Mouse (Mus musculus): ENCODE data around the gene Nol7.

Nol7 gene

GRCm38 (mm10) chr13:43398297-43399080 is at the start of gene Nol7:
Nol7 (plus strand) TSS chr13:43398390.
- in situ Hi-C loops (cut with MboI, MseI), result no loop called here

- in situ Hi-C loops (cut with MboI, MseI), result no loop called here
Measured at GRCm38 (mm10) chr13:43349376-43349775, 48.8 kb upstream of the Nol7 start.

GRCm38 (mm10) chr13:43350489-43351169 is 47.6 kb upstream of the Nol7 start:
- in situ Hi-C loops (cut with MboI, MseI), result loop anchor here (25.0 kb wide), 1 partner anchor 387 kb away; no protein-coding TSS in a partner anchor

DNA sequence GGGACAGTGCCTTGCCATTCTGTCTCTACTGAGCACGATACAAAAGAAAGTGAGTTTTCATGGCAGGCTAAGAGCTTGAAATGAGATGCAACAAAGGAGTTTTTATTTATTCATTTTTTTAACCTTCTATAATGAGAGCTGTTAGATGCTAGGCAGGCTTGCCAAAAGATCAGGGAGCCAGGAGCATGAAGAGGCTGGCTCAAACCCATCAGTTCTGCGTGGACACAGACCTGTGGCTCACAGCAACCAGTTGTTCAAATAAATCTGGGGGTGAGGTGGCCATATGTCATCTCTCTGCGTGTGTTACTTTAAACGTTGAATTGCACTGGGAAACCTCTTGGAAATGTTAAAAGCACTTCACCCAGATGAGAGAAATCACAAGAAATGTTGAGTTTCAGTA is 44.8 kb upstream of the Nol7 start:
- in situ Hi-C loops (cut with MboI, MseI), result loop anchor here (25.0 kb wide), 1 partner anchor 384 kb away; no protein-coding TSS in a partner anchor

DNA sequence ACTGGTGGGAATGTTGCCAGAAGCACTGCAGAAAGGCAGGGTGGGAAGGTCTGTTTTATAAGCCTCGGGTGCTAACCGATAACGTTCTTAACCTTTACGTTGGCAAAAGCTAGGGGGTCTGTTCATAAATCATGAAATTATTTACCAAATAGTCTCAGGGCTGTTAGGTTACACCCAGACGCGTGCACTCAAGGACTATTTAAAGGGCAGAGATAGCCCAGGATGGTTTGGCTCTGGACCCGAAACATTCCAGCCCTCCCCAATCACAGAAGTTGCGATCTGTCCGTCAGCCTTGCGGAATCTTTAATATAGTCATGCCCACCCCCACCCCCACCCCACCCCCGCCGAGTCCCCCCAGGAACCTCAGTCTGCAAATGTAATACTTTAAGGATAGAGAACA is 43.8 kb upstream of the Nol7 start:
- in situ Hi-C loops (cut with MboI, MseI), result loop anchor here (25.0 kb wide), 1 partner anchor 383 kb away; no protein-coding TSS in a partner anchor

GRCm38 (mm10) chr13:43356346-43357125 is 41.7 kb upstream of the Nol7 start:
- in situ Hi-C loops (cut with MboI, MseI), result loop anchor here (25.0 kb wide), 1 partner anchor 381 kb away; no protein-coding TSS in a partner anchor

- in situ Hi-C loops (cut with MboI, MseI), result loop anchor here (25.0 kb wide), 1 partner anchor 377 kb away; no protein-coding TSS in a partner anchor
Measured at GRCm38 (mm10) chr13:43360534-43360933, 37.7 kb upstream of the Nol7 start.

GRCm38 (mm10) chr13:43362353-43362752 is 35.8 kb upstream of the Nol7 start:
- in situ Hi-C loops (cut with MboI, MseI), result loop anchor here (25.0 kb wide), 1 partner anchor 375 kb away; no protein-coding TSS in a partner anchor

- in situ Hi-C loops (cut with MboI, MseI), result loop anchor here (25.0 kb wide), 1 partner anchor 372 kb away; no protein-coding TSS in a partner anchor
Measured at GRCm38 (mm10) chr13:43364985-43365824, 33.0 kb upstream of the Nol7 start, which contains the start of gene Sirt5. Sirt5 (plus strand) TSS chr13:43365496.

DNA sequence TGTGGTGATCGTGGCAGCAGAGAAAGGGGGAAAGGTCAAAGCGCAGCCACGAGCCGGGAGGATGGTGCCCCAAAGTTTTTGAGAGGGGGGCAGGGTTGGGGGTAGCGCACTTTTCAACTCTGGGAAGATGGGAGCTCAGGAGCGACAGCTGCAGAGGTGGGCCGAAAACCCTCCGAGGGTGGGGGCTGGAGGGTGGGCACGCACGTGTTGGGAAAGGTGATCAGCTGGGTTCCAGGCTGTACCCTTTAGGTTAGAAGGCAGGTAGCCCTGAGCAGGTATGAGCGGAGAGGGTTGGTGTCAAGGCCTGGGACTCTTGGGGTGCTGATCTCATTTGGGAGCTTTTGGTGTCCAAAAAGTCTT is 32.4 kb upstream of the Nol7 start:
- in situ Hi-C loops (cut with MboI, MseI), result loop anchor here (25.0 kb wide), 1 partner anchor 371 kb away; no protein-coding TSS in a partner anchor

- in situ Hi-C loops (cut with MboI, MseI), result loop anchor here (25.0 kb wide), 1 partner anchor 367 kb away; no protein-coding TSS in a partner anchor
Measured at GRCm38 (mm10) chr13:43370063-43370462, 28.1 kb upstream of the Nol7 start.

DNA sequence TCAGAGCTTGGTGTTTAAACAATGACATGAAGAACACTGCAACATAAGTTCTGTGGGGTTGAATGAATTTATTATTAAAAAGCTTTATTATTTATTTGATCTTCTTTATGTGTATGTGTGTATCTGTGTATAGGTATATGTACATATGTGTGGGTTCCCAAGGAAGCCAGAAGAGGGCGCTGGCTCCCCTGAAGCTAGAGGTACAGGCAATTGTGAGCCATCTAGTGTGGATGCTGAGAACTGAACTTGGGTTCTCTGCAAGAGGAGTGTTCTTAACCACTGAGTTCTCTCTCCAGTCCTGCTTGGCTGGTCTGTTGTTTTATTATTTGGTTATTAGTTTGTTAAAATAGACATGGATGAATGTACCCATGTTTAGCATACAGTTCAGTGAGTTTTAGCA is 25.3 kb upstream of the Nol7 start:
- in situ Hi-C loops (cut with MboI, MseI), result loop anchor here (25.0 kb wide), 1 partner anchor 364 kb away; no protein-coding TSS in a partner anchor

DNA sequence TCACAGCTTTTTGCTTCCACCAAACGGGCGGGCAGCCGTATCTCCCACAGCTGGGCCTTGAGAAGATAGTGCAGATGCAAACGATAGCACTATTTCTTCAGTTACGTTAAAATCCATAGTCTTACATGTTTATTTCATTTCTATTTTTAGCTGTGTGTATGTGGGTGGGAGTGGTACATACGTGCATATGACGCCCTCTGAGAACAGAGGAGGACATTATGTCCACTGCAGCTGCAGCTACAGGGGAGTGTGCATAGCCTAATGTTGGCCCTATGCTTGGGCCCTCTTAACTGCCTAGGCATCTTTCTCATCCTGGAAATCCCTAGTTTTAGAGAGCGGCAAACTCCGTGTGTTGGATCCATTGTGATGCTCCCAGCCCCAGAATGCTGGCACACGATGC is 24.0 kb upstream of the Nol7 start:
- in situ Hi-C loops (cut with MboI, MseI), result loop anchor here (25.0 kb wide), 1 partner anchor 363 kb away; no protein-coding TSS in a partner anchor

DNA sequence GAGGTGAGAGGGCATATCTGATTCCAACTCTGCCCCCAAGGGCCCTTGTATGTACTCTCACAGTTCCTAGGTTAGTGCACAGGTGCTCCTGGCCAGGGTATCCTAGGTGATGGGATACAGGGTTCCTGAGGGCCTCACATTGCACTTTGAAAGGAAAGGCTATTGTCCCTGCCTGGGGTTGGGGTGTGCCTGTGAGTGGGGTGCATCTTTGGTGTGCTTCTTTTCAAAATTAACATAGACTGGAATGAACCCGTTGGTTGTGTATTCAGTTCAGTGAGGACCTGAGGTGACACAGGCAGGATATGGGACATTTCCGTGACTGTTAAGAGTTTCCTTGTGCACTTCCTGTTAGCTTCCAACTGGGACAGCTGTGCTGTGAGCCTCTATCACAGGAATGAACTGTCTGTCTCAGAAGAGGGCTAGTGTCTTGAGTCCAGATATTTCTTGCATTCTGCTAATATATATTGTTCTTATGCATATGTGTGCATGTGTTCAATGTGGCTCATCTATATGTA is 23.2 kb upstream of the Nol7 start:
- in situ Hi-C loops (cut with MboI, MseI), result loop anchor here (25.0 kb wide), 1 partner anchor 362 kb away; no protein-coding TSS in a partner anchor

DNA sequence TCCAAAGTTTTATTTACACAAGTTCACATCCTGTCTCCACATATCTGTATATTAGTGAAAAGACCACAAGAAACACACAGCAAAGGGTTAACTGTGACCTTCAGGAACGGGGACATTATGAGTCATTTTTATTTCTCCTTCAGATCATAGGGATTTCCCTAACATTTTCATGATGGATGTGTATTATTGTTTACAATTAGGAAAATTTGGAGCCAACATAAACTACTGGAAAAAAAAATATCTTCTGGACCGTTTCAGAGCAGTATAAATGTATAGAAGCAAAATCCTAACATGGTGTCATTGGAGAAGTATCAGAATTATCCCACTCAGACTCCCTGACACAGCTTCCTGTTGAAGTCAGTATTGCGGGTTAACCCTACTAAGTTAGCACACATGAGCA is 18.2 kb upstream of the Nol7 start:
- in situ Hi-C loops (cut with MboI, MseI), result no loop called here

- in situ Hi-C loops (cut with MboI, MseI), result no loop called here
Measured at GRCm38 (mm10) chr13:43385321-43385720, 12.9 kb upstream of the Nol7 start.

DNA sequence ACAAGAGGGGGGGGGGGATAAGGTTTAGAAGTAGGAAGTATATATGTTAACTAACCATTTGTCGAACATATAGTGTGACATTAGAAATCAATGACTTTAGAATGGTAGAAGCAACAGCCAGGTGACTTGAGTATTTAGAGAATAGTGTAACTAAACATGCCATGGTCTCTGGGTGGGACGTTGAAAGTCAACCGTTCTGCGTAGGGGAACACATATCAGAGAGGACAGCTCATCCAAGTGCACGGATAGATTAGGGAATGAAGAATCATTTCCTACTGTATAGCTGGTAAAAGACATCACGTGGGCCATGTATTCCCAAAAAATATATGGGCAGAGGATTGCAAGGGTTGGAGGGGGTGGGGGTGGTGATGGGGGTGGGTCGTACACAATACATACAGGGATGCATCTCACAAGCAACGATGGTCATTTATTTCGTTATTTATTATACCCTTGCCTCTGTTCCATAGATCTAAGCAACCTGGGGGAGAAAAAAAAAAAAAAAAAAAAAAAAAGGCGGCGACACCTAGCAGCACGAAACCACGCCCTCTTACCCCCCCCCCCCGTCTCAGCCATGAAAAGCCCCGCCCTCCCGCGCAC is 392 bp upstream of the Nol7 start:
- in situ Hi-C loops (cut with MboI, MseI), result no loop called here

DNA sequence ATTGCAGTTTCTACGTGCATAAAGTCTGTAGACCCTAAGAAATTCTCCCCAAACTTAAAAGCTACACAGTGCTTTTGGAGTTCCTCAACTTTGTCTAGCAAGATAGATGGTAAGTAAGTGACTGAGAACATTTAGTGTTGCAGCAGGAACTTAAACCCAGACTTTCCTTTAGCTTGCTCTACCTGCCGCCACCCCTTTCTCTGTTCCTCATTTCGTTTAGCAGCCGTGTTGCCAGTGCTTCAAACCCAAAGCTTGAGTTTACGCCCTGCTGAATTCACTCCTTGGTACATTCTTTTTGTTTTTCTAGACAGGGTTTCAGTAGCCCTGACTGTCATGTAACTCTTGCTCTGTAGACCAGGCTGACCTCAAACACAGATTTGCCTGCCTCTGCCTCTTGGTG is 1.4 kb downstream of the Nol7 start:
- in situ Hi-C loops (cut with MboI, MseI), result no loop called here

GRCm38 (mm10) chr13:43412311-43412710 is 14.1 kb downstream of the Nol7 start:
- in situ Hi-C loops (cut with MboI, MseI), result no loop called here

DNA sequence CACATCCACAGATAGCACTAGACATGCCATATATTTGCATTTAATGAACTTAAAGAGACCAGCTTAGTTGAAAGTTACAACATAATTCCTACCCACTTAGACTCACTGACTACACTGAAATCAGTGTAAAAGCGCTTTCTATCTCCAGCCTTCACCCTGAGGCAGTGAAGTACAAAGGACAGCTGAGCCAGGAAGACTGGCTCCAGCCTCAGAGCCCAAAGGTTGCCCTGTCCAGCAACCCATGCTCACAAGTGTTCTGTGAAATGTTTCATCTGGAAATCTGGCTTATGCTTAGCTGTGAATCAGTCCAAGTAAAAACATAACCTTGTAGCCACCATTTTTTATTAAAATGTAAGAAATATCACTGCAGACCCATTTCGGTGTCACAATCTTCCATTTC is 15.4 kb downstream of the Nol7 start:
- in situ Hi-C loops (cut with MboI, MseI), result no loop called here
